Mouse (Mus musculus) myocyte (in vitro differentiated cells): ENCODE measurements at regions not wholly inside any gene's neighbourhood (a gene's known extent, or its start where the extent isn't known, plus 50 kb on each side); places are given as distances from the start of the nearest gene placed in this dataset.

ENCODE experiments used
- H3K27me3 ChIP-seq: one replicate; pipeline ENCODE4 v1.6.1; 2011; ENCODE audit not compliant: control insufficient read depth, insufficient read depth, insufficient read length
- H3K36me3 ChIP-seq: one replicate; pipeline ENCODE4 v1.6.1; 2011; ENCODE audit not compliant: control insufficient read depth, insufficient read depth
- H3K4me2 ChIP-seq: one replicate; pipeline ENCODE4 v1.6.1; 2011; ENCODE audit warnings: low read depth, control low read depth
- H3K4me3 ChIP-seq: one replicate; pipeline ENCODE4 v1.5.1; 2011; ENCODE audit warnings: mild to moderate bottlenecking, control low read depth, moderate library complexity
- H3K79me2 ChIP-seq: one replicate; pipeline ENCODE4 v1.6.1; 2011; ENCODE audit not compliant: control insufficient read depth, insufficient read depth
- H3ac ChIP-seq: one replicate; pipeline ENCODE4 v1.6.1; 2011; ENCODE audit not compliant: control insufficient read depth, insufficient read length
- CEBPB ChIP-seq: IDR thresholded peaks from 2 replicates; pipeline ENCODE4 v1.6.1; 2011; ENCODE audit warnings: mild to moderate bottlenecking, moderate library complexity; ENCODE audit not compliant: poor library complexity, insufficient read depth, severe bottlenecking
- E2F4 ChIP-seq: IDR thresholded peaks from one replicate; pipeline ENCODE4 v1.6.1; 2011; ENCODE audit warnings: mild to moderate bottlenecking, control low read depth, moderate library complexity; ENCODE audit not compliant: insufficient read depth
- MAX ChIP-seq: IDR thresholded peaks from one replicate; pipeline ENCODE4 v1.6.1; 2011; ENCODE audit warnings: low read depth, mild to moderate bottlenecking, control low read depth
- MYOD1 ChIP-seq, 3 experiments: IDR thresholded peaks; one replicate each; pipeline ENCODE4 v1.6.1; 2011; ENCODE audit warnings: control low read depth in 2 of 3, low read depth in 2 of 3, mild to moderate bottlenecking in 2 of 3, moderate library complexity in 1 of 3; ENCODE audit not compliant: insufficient read length in 2 of 3, control insufficient read depth in 1 of 3
- MYOG ChIP-seq, 3 experiments: IDR thresholded peaks; one replicate each; pipeline ENCODE4 v1.6.1; 2011; ENCODE audit warnings: control low read depth in 2 of 3, low read depth in 2 of 3, mild to moderate bottlenecking in 2 of 3; ENCODE audit not compliant: insufficient read length in 2 of 3, control insufficient read depth in 1 of 3, insufficient read depth in 1 of 3
- POLR2A ChIP-seq: IDR thresholded peaks from one replicate; pipeline ENCODE4 v1.6.1; 2011; ENCODE audit warnings: low read depth, mild to moderate bottlenecking, control low read depth, moderate library complexity; ENCODE audit not compliant: insufficient read length
- POLR2AphosphoS2 ChIP-seq: IDR thresholded peaks from one replicate; pipeline ENCODE4 v1.6.1; 2011; ENCODE audit warnings: low read depth, control low read depth; ENCODE audit not compliant: insufficient read length
- REST ChIP-seq: IDR thresholded peaks from one replicate; pipeline ENCODE4 v1.6.1; 2011; ENCODE audit warnings: mild to moderate bottlenecking, control low read depth, moderate library complexity; ENCODE audit not compliant: insufficient read depth, insufficient read length
- SRF ChIP-seq: IDR thresholded peaks from one replicate; pipeline ENCODE4 v1.6.1; 2011; ENCODE audit warnings: low read depth; ENCODE audit not compliant: control insufficient read depth, insufficient read length
- TCF12 ChIP-seq: IDR thresholded peaks from one replicate; pipeline ENCODE4 v1.6.1; 2011; ENCODE audit warnings: mild to moderate bottlenecking, control low read depth; ENCODE audit not compliant: poor library complexity, insufficient read depth, severe bottlenecking
- TCF3 ChIP-seq: IDR thresholded peaks from one replicate; pipeline ENCODE4 v1.6.1; 2011; ENCODE audit warnings: low read depth, control low read depth; ENCODE audit not compliant: insufficient read length
- USF1 ChIP-seq: IDR thresholded peaks from one replicate; pipeline ENCODE4 v1.6.1; 2011; ENCODE audit warnings: low read depth, mild to moderate bottlenecking, control low read depth, moderate library complexity

DNA sequence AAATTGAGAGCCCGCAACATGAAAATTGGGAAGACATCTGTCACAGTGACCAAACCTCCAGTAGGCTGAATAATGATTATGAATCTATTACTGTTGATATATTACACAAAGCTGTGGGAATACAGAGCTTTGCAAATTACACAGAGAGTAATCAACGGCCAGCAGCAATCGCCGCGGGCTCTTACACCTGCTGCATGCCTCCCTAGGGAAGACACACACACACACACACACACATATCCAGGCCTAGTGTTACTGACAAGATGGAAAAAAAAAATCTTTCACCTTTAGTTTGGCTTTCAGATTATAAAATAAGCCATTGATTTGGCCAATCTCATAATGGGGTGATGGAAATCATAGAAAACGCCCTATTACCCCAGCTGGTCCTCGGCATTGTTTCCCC is 327.4 kb downstream of the Btg1 start:
- TF ChIP-seq USF1 (no peak), TCF12 (no peak), E2F4 (no peak), MYOG (IDR thresholded peaks at IDR 0.05; ENCODE audit: control insufficient read depth in 1 of 3, insufficient read depth in 1 of 3, insufficient read length in 2 of 3, low read depth in 2 of 3) (no peak), TCF3 (no peak), MAX (no peak), MYOD1 (IDR thresholded peaks at IDR 0.05; ENCODE audit: control insufficient read depth in 1 of 3, insufficient read length in 2 of 3, low read depth in 2 of 3) (no peak)
- no peaks in the 10 kb centered on the region for H3K36me3 ChIP-seq
- H3K4me3 ChIP-seq = no peak overlapping the region
- H3K27me3 ChIP-seq = no peaks in the 10 kb centered on the region
- no peaks in the 10 kb centered on the region for H3K79me2 ChIP-seq
- no peak overlapping the region for H3ac ChIP-seq
- H3K4me2 ChIP-seq = no peak overlapping the region

DNA sequence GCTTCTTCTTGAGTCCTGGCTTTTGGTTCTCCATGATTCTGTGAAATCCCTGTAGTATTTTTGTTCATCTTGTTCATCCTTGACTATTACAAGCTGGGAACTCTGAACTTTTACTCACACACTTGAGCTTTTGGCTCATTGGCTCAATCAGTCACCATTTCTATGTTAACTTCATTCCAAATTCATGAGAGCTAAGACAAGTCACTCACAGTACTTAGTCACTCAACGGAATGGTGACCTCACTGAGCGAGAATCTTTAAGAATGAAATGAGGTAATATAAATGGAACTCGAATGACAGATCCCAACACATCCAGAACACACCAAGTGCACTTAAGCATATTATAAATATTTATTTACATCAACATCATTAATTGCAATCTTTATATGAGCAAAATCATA is 331.2 kb downstream of the Btg1 start:
- Histone ChIP-seq H3K4me2 (no peak overlapping the region), H3K79me2 (no peaks in the 10 kb centered on the region), H3K4me3 (no peak overlapping the region), H3ac (no peak overlapping the region), H3K27me3 (no peaks in the 10 kb centered on the region), H3K36me3 (no peaks in the 10 kb centered on the region)
- no peak for TF ChIP-seq POLR2AphosphoS2
- TF ChIP-seq E2F4 = no peak
- no peak for TF ChIP-seq POLR2A
- TF ChIP-seq USF1 = no peak
- TF ChIP-seq REST = no peak
- no peak for TF ChIP-seq MYOG (IDR thresholded peaks at IDR 0.05; ENCODE audit: control insufficient read depth in 1 of 3, insufficient read depth in 1 of 3, insufficient read length in 2 of 3, low read depth in 2 of 3)
- no peak for TF ChIP-seq MAX
- no peak for TF ChIP-seq TCF3
- TF ChIP-seq TCF12 = no peak
- TF ChIP-seq CEBPB = no peak
- no peak for TF ChIP-seq MYOD1 (IDR thresholded peaks at IDR 0.05; ENCODE audit: control insufficient read depth in 1 of 3, insufficient read length in 2 of 3, low read depth in 2 of 3)

DNA sequence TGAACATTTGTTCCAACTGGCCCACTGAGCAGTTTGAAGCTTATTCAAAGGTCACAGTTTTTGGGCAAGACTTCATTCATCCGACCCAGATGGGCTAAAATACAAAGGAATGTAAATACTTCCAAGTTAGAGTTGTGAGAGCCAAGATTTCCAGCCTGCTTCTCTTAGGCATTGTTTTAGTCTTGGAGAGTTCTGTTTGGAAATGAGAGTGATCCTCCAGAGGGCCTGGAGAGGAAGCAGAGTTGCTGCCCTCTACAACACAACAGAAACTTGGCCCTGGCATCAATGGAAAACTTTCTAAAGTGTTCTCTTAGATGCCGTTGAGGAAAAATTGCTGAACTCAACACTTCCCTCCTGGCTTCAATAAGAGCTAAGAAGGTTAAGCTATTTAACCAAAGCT is 332.1 kb downstream of the Btg1 start:
- H3K79me2 ChIP-seq = no peaks in the 10 kb centered on the region
- no peaks in the 10 kb centered on the region for H3K36me3 ChIP-seq
- no peaks in the 10 kb centered on the region for H3K27me3 ChIP-seq
- no peak overlapping the region for H3K4me3 ChIP-seq
- no peak overlapping the region for H3ac ChIP-seq
- H3K4me2 ChIP-seq = no peak overlapping the region
- no peak for TF ChIP-seq POLR2AphosphoS2
- no peak for TF ChIP-seq MAX
- TF ChIP-seq CEBPB = no peak

DNA sequence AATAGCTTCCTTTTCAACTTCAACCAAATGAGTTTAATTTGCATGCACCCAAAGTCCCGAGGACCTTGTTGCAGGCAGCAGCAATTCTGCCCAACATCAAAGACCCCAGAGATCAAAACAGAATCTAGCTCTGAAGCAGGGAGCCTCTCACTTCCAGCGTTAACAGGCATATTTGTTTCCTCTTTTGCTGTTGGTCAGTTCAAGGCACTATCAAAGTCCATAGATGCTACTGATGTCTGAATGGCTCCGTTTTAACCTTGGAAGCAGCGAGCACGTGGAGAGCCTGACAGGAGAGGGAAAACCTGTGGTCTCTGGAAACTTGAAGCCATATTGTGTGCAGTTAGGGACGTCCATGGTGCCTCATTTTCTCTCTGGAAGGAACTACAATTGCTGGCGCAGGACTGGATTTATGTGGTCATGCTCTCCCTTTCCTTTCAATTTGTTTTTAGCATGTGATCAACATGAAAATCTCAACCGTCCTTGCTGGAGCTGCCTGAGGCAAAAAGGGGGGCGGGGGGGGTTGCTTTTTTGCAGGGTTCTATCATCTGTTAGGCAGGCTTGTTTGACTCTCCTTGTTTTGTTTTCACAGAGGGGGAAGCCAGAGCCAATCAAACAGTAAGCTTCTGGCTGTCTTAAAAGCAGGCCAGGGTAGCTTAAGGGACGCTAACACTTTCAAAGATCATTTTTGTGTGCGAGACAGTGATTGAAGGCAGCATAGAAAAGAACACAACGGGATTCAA is 338.4 kb downstream of the Btg1 start:
- no peaks in the 10 kb centered on the region for H3K36me3 ChIP-seq
- TF ChIP-seq TCF12 (no peak), SRF (no peak), REST (no peak), E2F4 (no peak), CEBPB (no peak), MYOD1 (IDR thresholded peaks at IDR 0.05; ENCODE audit: control insufficient read depth in 1 of 3, insufficient read length in 2 of 3, low read depth in 2 of 3) (no peak), TCF3 (no peak), MAX (no peak), POLR2AphosphoS2 (no peak)

DNA sequence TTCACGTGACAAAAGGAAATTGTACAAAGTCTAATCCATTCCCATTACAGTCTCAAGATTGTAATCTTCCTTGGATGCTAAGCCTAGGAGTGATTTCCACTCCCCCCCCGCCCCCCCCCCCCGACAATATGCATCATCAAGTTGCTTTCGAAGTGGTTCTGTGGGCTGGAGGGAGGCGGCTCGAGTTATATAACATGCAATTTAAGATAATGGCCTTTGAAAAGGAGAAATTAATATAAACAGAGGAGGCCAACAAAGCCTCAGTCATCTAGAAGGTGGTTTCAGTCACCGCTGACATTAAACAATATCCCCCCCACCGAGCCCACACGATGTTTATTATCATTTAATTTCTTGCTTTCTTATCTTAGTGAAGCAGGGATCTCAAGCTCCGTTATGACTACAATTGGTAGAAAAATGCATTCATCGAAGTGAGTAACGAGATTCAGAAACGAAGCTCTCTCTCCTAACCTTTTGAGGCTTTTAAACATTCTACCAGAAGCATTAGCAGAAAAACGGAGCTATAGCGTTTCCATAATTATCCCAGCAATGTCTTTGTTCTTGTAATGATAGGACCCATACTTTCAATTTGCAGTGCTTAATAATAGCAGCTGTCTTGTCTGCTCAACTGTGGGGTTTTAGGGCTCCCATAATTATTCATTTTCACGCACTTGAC is 339.1 kb downstream of the Btg1 start:
- no peak overlapping the region for H3ac ChIP-seq
- peak overlapping the region; percentile 54 for H3K4me2 ChIP-seq
- H3K79me2 ChIP-seq = no peaks in the 10 kb centered on the region
- TF ChIP-seq TCF12 = no peak
- no peak for TF ChIP-seq POLR2AphosphoS2
- no peak for TF ChIP-seq SRF
- TF ChIP-seq TCF3 = no peak
- TF ChIP-seq CEBPB = no peak
- no peak for TF ChIP-seq POLR2A
- TF ChIP-seq REST = no peak
- no peak for TF ChIP-seq MYOG (IDR thresholded peaks at IDR 0.05; ENCODE audit: control insufficient read depth in 1 of 3, insufficient read depth in 1 of 3, insufficient read length in 2 of 3, low read depth in 2 of 3)
- no peak for TF ChIP-seq E2F4
- no peak for TF ChIP-seq USF1
- H3K4me3 ChIP-seq = no peak overlapping the region
- no peaks in the 10 kb centered on the region for H3K27me3 ChIP-seq
- H3K36me3 ChIP-seq = no peaks in the 10 kb centered on the region

More for the DNA sequence above, 338.4 kb downstream of the Btg1 start:
- Histone ChIP-seq H3K79me2 (no peaks in the 10 kb centered on the region), H3K27me3 (no peaks in the 10 kb centered on the region), H3ac (no peak overlapping the region), H3K4me2 (no peak overlapping the region), H3K4me3 (no peak overlapping the region)
